Mouse (Mus musculus): Measurements from ENCODE around the gene Ankmy1. TPM values are rescaled to one million over a fixed set of nuclear protein-coding genes. Genes with fewer than 3 reads are reported as not detected.

Ankmy1 gene
- polyA plus RNA-seq, 1 experiment: 0.25 TPM

DNA sequence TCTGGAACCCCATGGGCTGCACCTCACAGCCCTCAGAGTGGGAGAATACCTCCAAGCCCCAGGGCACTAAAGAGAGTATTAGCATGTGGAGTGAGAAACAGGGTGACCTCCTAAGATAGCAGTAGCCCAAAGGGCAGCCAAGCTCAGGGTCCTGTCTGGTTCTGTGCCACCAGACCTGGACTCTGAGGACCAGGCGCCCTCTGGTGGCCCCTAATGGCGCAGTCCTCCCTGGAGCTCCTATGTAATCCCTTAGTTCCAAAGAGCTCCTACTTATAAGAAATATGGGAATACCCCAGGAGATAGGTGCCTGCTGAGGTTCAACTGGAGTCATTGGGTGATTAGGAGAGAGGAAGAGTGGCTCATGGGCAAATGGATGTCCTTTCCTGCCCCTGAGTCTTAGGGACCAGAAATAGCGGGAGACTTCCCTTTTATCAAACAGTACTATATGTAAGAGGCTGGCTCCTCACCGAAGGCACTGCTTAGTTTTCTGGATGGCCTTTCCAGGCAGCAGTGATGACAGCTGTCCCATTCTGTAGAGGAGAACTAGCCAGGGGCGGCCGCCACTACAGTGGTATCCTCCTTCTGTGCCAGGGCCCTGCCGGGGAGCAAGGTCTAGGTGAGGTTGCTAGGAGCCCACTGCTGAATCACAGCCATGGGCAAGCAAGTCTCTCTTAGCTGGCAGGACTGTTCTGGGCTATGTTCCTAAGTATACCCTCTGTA is 68.6 kb downstream of the Ankmy1 start:
- H3K4me1 ChIP-seq (ENCODE audit: control insufficient read depth, insufficient read depth, low read length): no peaks in the 10 kb centered on the region
- H3K4me3 ChIP-seq (ENCODE audit: insufficient read depth, low read length): no peak overlapping the region
- no peak for TF ChIP-seq POLR2A (IDR thresholded peaks at IDR 0.05; ENCODE audit: low read depth, low read length)
- TF ChIP-seq CTCF (IDR thresholded peaks at IDR 0.05; ENCODE audit: borderline replicate concordance, insufficient read depth, low read length): peak; percentile 72
- no peak overlapping the region for H3K27ac ChIP-seq (ENCODE audit: insufficient read depth, low read length)

DNA sequence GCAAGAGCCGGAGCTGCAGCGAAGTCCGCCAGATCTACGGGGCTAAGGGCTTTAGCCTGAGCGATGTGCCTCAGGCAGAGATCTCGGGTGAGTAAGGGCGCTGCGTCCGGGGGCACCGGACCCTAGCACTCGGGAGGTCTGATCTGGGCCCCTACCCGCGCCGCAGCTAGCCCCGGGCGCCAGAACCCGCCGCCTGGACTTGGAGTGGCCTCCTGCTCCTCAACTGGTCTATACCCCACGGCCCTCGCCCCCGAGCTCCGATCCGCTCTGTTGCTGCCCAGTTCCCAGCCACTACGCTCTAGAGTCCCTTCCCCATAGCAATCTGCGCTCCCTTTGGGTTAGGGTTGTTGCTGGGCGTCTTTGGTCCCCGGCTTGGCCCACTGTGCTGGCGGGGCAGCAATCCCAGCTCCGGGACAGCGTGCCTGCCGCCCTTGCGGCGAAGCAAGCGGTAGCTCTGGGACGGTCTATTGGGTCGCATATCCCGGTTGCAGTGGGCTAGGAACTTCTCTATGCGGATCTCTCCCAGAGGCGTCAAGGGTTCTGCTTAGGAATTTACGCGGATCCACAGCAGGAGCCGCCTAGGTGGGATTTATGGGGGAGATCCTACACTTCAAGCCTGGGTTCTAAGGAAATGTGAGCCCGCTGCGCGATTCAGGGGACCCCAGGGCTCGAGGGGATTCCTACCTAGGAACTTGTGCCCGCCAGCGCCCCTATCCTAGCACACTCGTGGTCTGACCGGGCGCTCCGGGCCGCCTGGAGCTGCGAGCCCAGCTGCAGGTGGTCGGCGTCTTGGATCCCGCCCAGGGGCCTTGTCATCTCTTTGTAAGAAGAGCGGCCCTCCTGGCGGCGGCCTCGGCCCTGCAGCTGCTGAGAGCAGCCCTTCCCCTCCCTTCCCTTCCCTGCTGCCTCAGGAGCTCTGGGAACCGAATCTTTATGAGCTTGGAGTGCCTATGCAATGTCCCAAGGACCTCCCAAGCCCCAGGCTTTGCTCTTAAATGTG is 70.4 kb downstream of the Ankmy1 start:
- Histone ChIP-seq H3K4me1 (ENCODE audit: control insufficient read depth, insufficient read depth, low read length) (no peaks in the 10 kb centered on the region), H3K4me3 (ENCODE audit: insufficient read depth, low read length) (peak overlapping the region; percentile 67), H3K27ac (ENCODE audit: insufficient read depth, low read length) (peak overlapping the region; percentile 85)
- TF ChIP-seq POLR2A (IDR thresholded peaks at IDR 0.05; ENCODE audit: low read depth, low read length) (no peak), CTCF (IDR thresholded peaks at IDR 0.05; ENCODE audit: borderline replicate concordance, insufficient read depth, low read length) (peak; percentile 9; the same call in 1 of the 2 replicates)

DNA sequence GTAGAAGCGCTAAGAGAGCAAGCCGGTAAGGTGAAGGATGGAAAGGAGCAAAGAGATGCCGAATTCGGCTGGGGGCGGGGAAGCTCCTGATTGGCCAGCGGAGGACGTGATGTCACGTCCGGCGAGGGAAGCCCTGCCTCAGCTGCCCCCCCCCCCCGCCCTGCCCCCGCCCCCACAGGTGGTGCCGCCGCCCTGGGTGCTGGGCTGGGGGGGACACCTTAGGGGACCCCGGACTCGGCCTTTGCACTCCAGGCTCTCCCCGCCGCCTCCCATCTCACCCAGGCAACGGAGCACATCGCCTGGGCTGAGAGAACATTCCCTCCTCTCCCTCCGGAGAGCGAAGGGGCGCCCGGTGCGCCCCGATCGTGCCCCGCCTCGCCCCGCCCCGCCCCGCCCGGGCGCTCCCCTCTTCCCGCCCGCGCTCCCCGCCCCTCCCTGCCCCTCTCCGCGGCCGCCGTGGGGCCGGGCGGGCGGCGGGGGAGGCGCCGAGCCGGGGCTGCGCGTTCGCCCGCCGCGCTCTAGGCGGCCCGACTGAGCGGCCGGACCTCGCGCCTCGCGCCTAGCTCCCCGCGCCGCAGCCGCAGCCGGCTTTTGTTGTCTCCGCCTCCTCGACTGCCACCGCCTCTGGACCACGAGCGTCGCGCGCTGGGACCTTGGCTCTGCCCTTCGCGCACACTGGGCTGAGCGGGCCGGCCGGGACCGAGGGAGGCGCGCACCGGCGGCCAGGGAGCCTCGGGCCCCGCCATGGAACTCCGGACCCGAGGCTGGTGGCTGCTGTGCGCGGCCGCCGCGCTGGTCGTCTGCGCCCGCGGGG is 71.3 kb downstream of the Ankmy1 start, which contains the start of gene Gpc1:
Gene Gpc1, plus strand, starts transcription at position 458 of the 814 bp plus-strand sequence.
- no peaks in the 10 kb centered on the region for H3K4me1 ChIP-seq (ENCODE audit: control insufficient read depth, insufficient read depth, low read length)
- no peak for TF ChIP-seq CTCF (IDR thresholded peaks at IDR 0.05; ENCODE audit: borderline replicate concordance, insufficient read depth, low read length)
- peak; percentile 69 for TF ChIP-seq POLR2A (IDR thresholded peaks at IDR 0.05; ENCODE audit: low read depth, low read length)
- peak within 1 kb of the TSS; percentile 67 for H3K4me3 ChIP-seq (ENCODE audit: insufficient read depth, low read length)

DNA sequence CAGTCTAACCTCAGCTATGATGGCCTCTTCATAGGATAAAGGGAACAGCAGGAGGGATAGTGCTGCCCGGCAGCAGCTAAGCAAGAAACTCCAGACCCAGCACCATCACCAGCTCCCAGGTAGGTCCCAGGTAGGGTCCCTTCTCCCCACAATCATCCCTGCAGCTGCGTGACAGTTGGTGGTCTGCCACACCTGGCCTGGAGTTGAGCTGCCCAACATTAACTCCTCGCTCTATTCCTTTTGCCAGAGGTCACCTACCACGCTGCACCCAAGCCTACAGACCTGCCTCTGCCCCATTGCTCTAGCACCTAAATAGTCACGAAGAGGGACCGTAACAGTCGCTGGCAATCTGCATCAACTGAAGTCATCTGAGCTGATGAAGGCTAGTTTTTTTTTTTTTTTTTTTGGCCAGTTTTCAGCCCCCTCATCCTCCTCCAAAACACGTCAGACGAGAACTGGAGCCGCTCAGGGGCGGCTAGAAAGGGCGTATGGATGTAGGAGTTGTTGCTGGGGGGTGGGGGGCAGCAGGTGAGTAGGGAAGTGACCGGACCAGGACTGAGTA is 72.0 kb downstream of the Ankmy1 start:
- Histone ChIP-seq H3K4me3 (ENCODE audit: insufficient read depth, low read length) (peak overlapping the region; percentile 48), H3K27ac (ENCODE audit: insufficient read depth, low read length) (no peak overlapping the region; the same call in 1 of the 2 replicates), H3K4me1 (ENCODE audit: control insufficient read depth, insufficient read depth, low read length) (no peaks in the 10 kb centered on the region)
- TF ChIP-seq POLR2A (IDR thresholded peaks at IDR 0.05; ENCODE audit: low read depth, low read length) (no peak), CTCF (IDR thresholded peaks at IDR 0.05; ENCODE audit: borderline replicate concordance, insufficient read depth, low read length) (no peak)

More for the DNA sequence above, 71.3 kb downstream of the Ankmy1 start, which contains the start of gene Gpc1:
- peak within 1 kb of the TSS; percentile 85 for H3K27ac ChIP-seq (ENCODE audit: insufficient read depth, low read length)

- TF ChIP-seq CTCF (IDR thresholded peaks at IDR 0.05; ENCODE audit: borderline replicate concordance, insufficient read depth, low read length) (no peak), POLR2A (IDR thresholded peaks at IDR 0.05; ENCODE audit: low read depth, low read length) (no peak)
- Histone ChIP-seq H3K4me3 (ENCODE audit: insufficient read depth, low read length) (no peak overlapping the region), H3K27ac (ENCODE audit: insufficient read depth, low read length) (0 out of 2 replicates have a peak overlapping the region, but pooled peaks have one; percentile 8), H3K4me1 (ENCODE audit: control insufficient read depth, insufficient read depth, low read length) (no peaks in the 10 kb centered on the region)
Measured at GRCm38 (mm10) chr1:92815756-92816294, 86.9 kb downstream of the Ankmy1 start.

DNA sequence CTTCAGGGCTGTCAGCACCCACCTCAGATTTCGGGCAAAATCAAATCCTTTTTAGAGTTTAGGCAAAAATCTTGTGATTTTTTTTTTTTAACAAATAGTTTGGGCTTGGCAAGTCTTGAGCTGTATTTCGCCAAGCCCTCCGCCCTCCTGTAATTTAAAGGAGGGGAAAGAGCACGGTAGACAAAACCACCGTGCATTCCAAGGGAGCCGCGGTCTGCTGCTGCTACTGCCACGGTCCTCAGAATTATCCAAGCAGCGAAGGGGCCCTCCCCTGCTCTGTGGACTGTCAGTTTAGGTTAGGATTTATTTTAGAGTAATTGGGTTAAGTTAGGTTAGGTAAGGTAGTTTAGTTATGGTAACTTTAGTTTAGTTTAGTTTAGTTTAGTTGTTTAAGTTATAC is 87.6 kb downstream of the Ankmy1 start:
- no peaks in the 10 kb centered on the region for H3K4me1 ChIP-seq (ENCODE audit: control insufficient read depth, insufficient read depth, low read length)
- 0 out of 2 replicates have a peak overlapping the region, but pooled peaks have one; percentile 8 for H3K27ac ChIP-seq (ENCODE audit: insufficient read depth, low read length)
- TF ChIP-seq POLR2A (IDR thresholded peaks at IDR 0.05; ENCODE audit: low read depth, low read length) (no peak), CTCF (IDR thresholded peaks at IDR 0.05; ENCODE audit: borderline replicate concordance, insufficient read depth, low read length) (no peak)

GRCm38 (mm10) chr1:92814319-92814718 is 88.4 kb downstream of the Ankmy1 start:
- Histone ChIP-seq H3K27ac (ENCODE audit: insufficient read depth, low read length) (no peak overlapping the region), H3K4me1 (ENCODE audit: control insufficient read depth, insufficient read depth, low read length) (no peaks in the 10 kb centered on the region), H3K4me3 (ENCODE audit: insufficient read depth, low read length) (no peak overlapping the region)
- TF ChIP-seq POLR2A (IDR thresholded peaks at IDR 0.05; ENCODE audit: low read depth, low read length) (no peak), CTCF (IDR thresholded peaks at IDR 0.05; ENCODE audit: borderline replicate concordance, insufficient read depth, low read length) (no peak)

More for the DNA sequence above, 87.6 kb downstream of the Ankmy1 start:
- no peak overlapping the region for H3K4me3 ChIP-seq (ENCODE audit: insufficient read depth, low read length)

Other genes with a start within 250 kb of the Ankmy1 start
- 105 and 112 TPM in 2 replicates for gene Gpc1, start 71.3 kb downstream of the Ankmy1 start, polyA plus RNA-seq (2011; ENCODE audit: insufficient read length, low read depth, missing spikeins)
- 3.0 and 3.3 TPM in 2 replicates for gene Dusp28, start 4.1 kb upstream of the Ankmy1 start, polyA plus RNA-seq (2011; ENCODE audit: insufficient read length, low read depth, missing spikeins)
- 30.9 and 33.3 TPM in 2 replicates for gene Rnpepl1, start 7.9 kb upstream of the Ankmy1 start, polyA plus RNA-seq (2011; ENCODE audit: insufficient read length, low read depth, missing spikeins)
- gene Capn10, start 31.5 kb upstream of the Ankmy1 start, polyA plus RNA-seq (2011; ENCODE audit: insufficient read length, low read depth, missing spikeins): 9.4 and 11.1 TPM in 2 replicates
- 0.21 and 0.58 TPM in 2 replicates for gene Gpr35, start 48.0 kb upstream of the Ankmy1 start, polyA plus RNA-seq (2011; ENCODE audit: insufficient read length, low read depth, missing spikeins)
- gene Aqp12, start 103.4 kb upstream of the Ankmy1 start, polyA plus RNA-seq (2011; ENCODE audit: insufficient read length, low read depth, missing spikeins): not detected in 2 replicates
- 29.3 and 42.6 TPM in 2 replicates for gene Kif1a, start 199.0 kb upstream of the Ankmy1 start, polyA plus RNA-seq (2011; ENCODE audit: insufficient read length, low read depth, missing spikeins)
- gene Agxt, start 232.3 kb upstream of the Ankmy1 start, polyA plus RNA-seq (2011; ENCODE audit: insufficient read length, low read depth, missing spikeins): not detected in 2 replicates

All from embryonic fibroblast, embryonic 13.5 days (primary cell).